Mouse (Mus musculus) G1E (cell line): ENCODE measurements around the gene Ubp1.
A peak's percentile ranks its signal among the peaks of the same experiment; 100 is the strongest.

Experiments used
- CTCF ChIP-seq: IDR thresholded peaks from 2 replicates; pipeline ENCODE4 v1.5.1; 2012; ENCODE audit warnings: low read depth, low read length, inconsistent platforms, mixed read lengths
- GATA1 ChIP-seq: IDR thresholded peaks from 2 replicates; pipeline ENCODE4 v1.6.1; 2012; ENCODE audit warnings: borderline replicate concordance, low read length, inconsistent platforms, mixed read lengths
- GATA2 ChIP-seq: IDR thresholded peaks from 2 replicates; pipeline ENCODE4 v1.6.1; 2012; ENCODE audit warnings: low read depth, low read length, inconsistent platforms, borderline replicate concordance

DNA sequence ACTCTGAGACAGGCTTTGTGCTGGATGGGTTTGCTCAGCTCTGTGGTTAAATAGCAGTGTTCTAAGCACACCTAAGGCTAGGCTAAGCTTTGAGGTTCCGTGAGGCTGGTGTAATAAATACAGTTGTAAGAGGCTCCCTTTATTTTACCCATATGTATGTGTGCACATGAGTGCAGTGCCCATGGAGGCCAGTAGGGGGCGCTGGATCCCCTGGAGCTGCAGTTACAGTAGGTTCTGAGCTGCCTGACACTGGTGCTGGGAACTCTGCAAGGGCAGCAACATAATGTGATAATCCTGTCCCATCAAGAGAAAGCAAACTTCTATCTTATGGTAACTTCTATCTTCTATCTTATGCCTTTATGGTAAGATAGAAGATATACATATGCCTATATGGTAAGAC is 67.6 kb downstream of the Ubp1 start:
- TF ChIP-seq CTCF, result peak; percentile 54; the same call in 1 of the 2 replicates
- no peak for TF ChIP-seq GATA2
- no peak for TF ChIP-seq GATA1
